Mouse (Mus musculus) gastrocnemius, postnatal 25 days (tissue): ENCODE results near the gene Prickle3. TPM values are rescaled to one million over a fixed set of nuclear protein-coding genes. Genes with fewer than 3 reads are reported as not detected.
"Not testable (repeated sequence)": the region's sequence is repeated elsewhere in the genome, so short reads cannot be mapped to it uniquely, and the experiment has no call there.

Experiments used
- DNase-seq: peaks from one replicate; pipeline ENCODE4 v3.0.0; 2022
- total RNA-seq, 2 experiments: library from RNA; stranded (reverse); gene quantifications; 1 replicate in 1 of 2; 2 replicates in 1 of 2; pipeline ENCODE4 v1.2.3; 2021

The Prickle3 gene
- total RNA-seq, 2 experiments from 2014 or later: 15.4 to 16.4 TPM

GRCm38 (mm10) chrX:7670921-7671623 is 14.0 kb downstream of the Prickle3 start, which contains the start of gene Plp2:
Gene Plp2, minus strand, starts transcription at chrX:7671390.
- DNase-seq: peak; percentile 58

- DNase-seq: no peak
Observed at GRCm38 (mm10) chrX:7672739-7673138, 15.7 kb downstream of the Prickle3 start.

DNA sequence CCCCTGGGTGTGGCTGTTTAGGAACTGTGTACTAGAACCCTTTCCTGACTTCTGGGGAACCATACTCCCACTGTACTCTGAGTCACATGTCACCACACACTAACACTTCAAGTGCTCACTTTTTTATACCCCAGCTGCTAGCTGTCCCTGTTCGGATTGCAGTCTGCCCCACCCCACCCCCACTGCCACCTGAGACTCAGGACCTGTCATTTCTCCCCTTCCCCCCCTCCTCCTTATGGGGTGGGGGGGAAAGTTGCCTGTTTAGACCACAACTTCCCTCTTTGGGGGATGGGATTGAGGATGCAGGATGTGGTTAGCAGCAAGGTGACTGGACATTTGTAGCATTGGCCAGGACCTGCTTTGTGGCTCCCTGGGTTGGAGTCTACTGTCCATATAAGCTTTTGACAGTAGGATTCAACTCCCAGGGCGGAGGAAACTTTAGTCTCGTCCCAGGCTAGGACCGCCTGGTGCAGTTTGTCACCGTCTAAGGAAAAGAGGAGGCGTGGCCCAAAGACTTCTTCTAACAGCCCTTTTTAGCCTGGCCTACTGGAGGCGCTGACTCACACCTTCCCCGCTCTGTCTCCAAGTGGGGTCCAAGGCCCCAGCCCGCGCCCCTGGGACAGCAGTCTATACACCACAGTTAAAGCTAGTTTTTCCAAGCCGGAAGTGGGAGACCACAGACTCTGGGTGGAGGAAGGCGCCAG is 16.7 kb downstream of the Prickle3 start:
- peak; percentile 26 for DNase-seq

DNA sequence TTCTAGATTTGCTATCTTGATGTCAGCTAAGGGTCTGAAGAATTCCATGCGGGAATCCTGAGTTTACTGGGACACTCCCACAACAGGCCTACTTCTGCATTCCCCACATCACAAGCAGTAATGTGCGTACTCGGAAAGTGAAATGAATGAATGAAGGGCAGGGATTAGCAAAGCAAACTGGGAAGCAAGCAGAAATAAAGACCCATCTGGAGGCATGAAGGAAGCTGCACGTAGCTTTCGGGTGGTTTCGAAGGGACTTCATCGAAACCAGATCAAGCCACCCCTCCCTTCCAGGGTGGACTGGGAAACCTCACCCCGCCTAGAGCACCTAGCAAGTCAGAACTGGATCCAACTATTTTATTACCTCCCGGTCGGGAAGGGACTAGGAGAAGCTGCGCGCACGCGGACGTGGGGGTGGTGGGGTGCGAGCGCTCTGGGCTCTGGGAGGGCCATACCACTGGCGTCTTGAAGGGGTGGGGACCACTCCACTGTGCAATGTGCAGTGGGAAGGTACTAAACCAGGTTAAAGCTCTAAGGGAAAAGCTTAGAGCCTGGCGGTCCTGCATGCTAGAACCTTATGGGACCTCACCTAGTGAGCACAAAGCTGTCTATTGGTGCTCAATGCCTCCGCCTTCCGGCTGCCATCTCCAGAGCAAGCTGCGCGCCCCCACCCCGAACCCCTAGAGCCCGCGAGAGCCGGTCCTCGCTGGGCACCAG is 17.4 kb downstream of the Prickle3 start:
- DNase-seq: no peak

- no peak for DNase-seq
Observed at GRCm38 (mm10) chrX:7675001-7675380, 17.9 kb downstream of the Prickle3 start.

DNA sequence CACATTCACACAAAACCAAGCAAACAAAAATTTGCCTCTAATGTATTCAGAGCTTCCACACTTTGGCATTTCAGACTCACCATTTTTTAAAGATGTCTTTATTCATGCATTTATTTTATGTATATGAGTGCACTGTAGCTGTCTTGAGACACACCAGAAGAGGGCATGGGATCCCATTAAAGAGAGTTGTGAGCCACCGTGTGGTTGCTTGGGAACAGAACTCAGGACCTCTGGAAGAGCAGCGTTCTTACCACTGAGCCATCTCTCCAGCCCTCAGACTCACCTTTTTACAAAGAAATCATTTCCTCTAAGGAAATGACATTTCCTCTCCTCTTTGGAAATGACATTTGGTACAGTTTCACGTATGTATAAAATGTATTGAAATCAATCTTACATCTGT is 21.9 kb downstream of the Prickle3 start:
- DNase-seq: no peak

DNA sequence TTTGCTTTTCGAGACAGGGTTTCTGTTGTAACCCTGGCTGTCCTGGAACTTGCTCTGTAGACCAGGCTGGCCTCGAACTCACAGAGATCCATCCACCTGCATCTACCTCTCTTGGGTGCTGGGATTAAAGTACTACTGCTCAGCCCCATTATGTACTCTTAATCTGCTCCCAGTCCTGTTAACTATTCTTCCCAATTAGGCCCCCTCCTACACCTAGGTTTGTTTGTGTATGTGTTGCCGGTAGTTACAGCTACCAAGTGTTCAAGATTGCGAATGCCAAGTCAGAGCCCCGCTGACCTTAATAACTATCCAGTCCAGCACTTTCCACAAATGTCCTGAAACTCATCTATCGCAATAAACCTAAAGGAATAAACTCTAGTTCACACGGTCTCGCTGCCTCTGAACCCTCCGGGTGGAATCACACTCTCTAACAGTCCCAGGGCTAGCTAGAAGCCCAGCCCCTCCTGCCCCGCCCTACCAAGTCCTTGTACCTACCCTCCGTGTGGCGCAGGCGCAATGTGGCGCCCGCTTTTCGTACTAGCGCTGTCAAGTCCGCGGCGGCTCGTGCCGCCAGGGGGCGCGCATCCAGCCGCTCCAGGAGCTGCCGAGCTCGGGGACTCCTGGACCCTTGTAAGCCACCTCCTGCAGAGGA is 22.5 kb downstream of the Prickle3 start:
- DNase-seq: peak; percentile 87

- no peak for DNase-seq
Observed at GRCm38 (mm10) chrX:7680057-7680412, 23.0 kb downstream of the Prickle3 start.

DNA sequence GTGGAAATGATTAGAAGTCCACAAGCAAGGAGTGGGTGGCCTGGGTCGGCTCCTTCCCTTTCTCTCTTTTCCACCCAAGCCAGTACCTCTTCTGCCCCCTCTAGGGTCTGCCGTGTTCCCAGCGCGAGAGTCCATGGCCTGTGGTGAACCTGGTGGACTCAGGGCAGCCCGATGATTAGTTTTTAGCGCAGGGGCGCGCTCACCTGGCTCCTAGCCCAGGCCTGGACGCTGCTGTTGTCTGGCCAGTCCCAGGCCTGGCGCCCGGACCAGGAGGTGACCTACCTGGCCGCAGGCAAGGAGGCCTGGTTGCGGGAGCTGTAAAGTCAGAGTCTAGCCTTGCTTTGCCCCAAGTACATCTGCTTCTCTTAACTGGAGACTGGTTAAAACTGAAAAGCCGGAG is 23.8 kb downstream of the Prickle3 start, which contains the start of gene Magix:
Gene Magix, minus strand, starts transcription at position 388 of the 400 bp plus-strand sequence.
- peak; percentile 41 for DNase-seq

DNA sequence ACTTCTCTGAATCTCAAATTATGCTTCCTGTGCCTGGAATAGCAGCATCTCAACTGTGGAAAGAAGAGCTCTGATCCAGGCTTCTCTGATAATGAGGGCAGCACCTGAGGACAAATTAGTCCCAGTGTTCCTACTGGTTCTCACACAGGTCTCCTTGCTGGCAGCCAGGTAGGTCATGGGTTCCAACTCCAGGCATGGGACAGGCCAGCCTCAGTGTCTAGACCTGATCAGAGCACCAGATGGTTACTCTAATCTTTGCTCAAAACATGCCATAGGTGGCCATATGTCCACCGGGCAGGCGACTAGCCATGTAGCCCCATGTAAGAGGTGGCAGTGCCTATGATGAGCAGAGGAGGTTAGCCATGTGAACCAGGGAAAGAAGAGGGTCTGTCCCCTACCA is 31.3 kb downstream of the Prickle3 start:
- DNase-seq: no peak

GRCm38 (mm10) chrX:7690486-7690885 is 33.4 kb downstream of the Prickle3 start:
- no peak for DNase-seq

- DNase-seq: no peak
Observed at GRCm38 (mm10) chrX:7692862-7693261, 35.8 kb downstream of the Prickle3 start.

DNA sequence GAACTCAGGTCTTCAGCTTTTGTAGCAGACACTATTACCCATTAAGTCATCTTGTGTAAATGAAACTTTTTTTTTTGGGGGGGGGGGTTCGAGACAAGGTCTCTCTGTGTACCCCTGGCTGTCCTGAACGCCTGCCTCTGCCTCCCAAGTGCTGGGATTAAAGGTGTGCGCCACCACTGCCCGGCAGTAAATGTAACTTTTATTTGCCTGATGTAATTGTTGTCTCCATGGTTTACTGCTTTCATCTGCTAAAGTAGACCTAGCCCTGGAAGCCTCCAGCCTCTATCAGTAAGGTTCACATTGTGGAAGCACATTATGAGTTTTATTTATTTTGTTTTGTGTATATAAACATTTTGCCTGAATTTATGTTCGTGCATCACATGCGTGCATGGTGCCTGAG is 39.5 kb downstream of the Prickle3 start:
- no peak for DNase-seq

DNA sequence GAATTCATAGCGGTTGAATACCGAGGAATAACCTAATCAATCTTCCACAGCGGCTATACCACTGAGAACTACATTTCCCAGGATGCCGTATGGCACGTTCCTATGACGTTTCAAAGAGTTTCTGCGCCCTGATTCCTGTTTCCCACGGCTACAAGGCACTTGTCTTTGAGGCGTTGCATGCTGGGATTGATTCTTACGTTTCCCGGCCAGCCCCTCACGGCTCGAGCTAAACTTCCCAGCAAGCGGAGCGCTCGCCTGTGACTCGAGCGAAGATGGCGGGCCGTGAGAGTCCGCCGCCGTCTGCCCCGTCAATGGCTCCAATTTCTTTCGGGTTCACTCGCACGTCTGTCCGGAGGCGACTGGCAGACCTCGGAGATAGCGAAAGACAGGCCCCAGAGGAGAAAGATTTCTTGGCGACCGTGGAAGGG is 39.9 kb downstream of the Prickle3 start, which contains the start of gene Gpkow:
Gene Gpkow, plus strand, starts transcription at position 178 of the 428 bp plus-strand sequence.
- peak; percentile 83 for DNase-seq

- DNase-seq: not testable (repeated sequence)
Observed at GRCm38 (mm10) chrX:7713764-7714134, 56.7 kb downstream of the Prickle3 start.

DNA sequence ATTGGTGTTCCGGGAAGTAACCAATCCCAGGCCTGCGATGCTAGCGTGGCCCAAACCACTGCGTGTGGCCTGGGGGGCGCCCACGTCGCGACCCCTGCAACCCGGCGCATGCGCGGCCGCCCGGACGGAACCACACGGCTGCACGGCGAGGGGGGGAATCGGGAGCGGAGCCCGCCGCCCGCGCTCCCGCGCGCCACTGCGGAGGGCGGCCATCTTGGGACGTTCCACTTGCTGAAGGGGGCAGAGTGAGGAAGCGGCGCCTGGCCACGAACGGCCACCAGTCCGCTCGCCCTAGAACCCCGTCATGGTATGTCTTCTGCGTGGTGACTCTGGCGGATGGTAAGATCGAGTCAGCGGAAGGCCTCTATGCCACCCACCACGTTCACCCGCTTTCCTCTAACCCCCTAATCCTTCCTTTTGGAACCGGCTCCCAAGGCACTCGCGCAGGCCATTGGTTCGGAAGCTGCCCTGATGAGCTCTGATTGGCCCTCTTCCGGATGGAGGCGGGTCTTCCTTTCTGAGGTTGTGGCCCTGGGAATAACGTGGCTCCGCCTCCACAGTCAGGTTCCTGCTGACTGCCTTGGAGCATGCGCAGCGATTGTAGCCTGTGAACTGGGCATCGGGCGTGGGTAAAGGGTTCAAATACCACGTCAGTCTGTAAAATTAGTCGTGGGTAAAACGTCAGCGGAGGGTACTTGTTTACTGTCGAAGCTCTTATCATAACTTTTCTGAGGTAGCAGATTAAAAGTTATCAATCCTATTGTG is 57.3 kb downstream of the Prickle3 start, which contains the start of gene Wdr45:
Gene Wdr45, plus strand, starts transcription at position 199 of the 765 bp plus-strand sequence.
- DNase-seq: peak; percentile 95

- DNase-seq: not testable (repeated sequence)
Observed at GRCm38 (mm10) chrX:7716058-7716457, 59.0 kb downstream of the Prickle3 start.
